Mouse (Mus musculus) left cerebral cortex, postnatal 10 days (tissue): ENCODE data around the gene Gm10309. TPM values are rescaled to one million over a fixed set of nuclear protein-coding genes. Genes with fewer than 3 reads are reported as not detected.
A peak's percentile ranks its signal among the peaks of the same experiment; 100 is the strongest.
"Not testable (repeated sequence)": the region's sequence is repeated elsewhere in the genome, so short reads cannot be mapped to it uniquely, and the experiment has no call there.

Experiments
- DNase-seq, 2 experiments: peaks; one replicate each; pipeline ENCODE4 v3.0.0; 2021 to 2022; ENCODE audit warnings: low spot score in 2 of 2, mixed read lengths in 1 of 2; ENCODE audit errors: extremely low spot score in 1 of 2
- intact Hi-C: fragments of 180-260 bp; cut with DNase I; formaldehyde crosslinking; loops from one replicate; pipeline ENCODE4 v1.15.1; 2025
- total RNA-seq, 2 experiments: library from RNA; stranded (reverse); gene quantifications; 2 replicates each; pipeline ENCODE4 v1.2.3; 2021

The Gm10309 gene
- total RNA-seq, 2 experiments from 2014 or later: not detected

DNA sequence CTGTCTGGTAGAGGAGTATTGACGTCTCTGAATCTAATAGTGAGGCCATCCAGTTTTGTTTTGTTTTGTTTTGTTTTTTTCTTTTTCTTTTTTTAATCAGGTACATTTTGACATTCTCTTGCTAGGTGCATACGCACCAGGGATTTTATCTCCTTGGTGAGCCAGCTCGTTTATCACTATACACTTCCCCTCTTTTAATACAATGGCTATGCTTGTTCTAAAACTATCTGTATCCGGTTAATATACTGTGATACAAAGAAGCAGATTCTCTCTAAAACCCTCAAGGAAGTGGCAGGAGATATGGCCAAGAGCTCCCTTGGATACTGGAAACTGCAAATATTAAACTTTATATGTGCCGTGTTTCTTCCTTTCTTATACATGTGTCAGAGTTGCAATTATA is 18.4 kb downstream of the Gm10309 start:
- intact Hi-C loops: loop anchor here (10.0 kb wide), 1 partner anchor 758 kb away; no protein-coding TSS in a partner anchor
- DNase-seq: no peak

DNA sequence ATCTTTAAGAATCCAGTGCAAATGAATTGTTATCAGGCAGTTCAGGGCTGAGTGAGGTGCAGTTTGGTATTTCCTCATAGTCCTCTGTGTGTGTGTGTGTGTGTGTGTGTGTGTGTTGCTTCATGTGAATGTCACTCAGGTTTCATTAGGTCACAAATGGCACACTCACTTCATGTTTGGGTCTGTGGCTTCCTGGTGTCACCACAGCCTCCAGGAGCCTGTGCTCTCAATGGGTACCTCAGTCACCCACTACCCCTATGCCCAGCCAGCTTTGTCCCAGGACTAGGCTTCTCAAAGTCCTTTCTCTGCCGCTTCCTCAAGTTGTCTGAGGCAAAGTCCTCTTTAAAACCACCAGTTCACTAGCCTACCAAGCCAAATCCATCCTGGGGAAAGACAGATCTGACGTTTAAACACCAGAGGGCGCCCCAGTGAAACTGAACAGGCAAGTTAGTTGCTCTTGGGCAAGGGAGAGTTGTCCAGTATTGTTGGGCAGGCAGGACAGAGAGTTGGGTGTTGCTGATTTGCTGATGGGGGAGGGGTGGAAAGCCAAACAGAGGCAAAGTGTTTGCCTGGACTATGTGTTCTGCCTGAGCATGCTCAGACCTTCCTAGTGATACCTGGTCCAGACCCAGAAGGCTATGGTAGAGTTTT is 20.8 kb downstream of the Gm10309 start:
- peak; percentile 66 to 85 for DNase-seq
- intact Hi-C loops: loop anchor here (10.0 kb wide), 1 partner anchor 761 kb away; no protein-coding TSS in a partner anchor

DNA sequence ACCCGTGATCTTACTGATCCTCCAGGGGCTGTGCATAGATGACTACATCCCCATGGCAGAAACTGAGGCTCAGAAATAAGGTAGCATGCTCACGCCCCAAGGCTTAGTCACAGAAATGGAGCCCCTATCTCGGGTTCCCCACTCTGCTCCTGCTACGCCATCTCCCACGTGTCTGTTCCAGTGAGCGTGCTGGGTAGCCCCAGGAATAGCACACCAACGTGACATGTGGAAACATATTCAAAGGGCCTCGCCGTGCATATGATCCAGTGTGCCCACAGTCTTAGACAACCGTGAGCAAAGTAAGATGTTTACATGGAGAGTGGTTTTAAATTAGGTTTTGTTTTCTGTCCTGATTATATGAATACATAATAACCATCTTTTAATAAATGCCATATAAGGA is 22.4 kb downstream of the Gm10309 start:
- no peak for DNase-seq
- intact Hi-C loops: loop anchor here (10.0 kb wide), 1 partner anchor 762 kb away; no protein-coding TSS in a partner anchor

GRCm38 (mm10) chr17:86479406-86479805 is 25.6 kb downstream of the Gm10309 start:
- DNase-seq: no peak
- intact Hi-C loops: no loop called here

- DNase-seq, intact Hi-C loops: not testable (repeated sequence)
Observed at GRCm38 (mm10) chr17:86477401-86477800, 27.6 kb downstream of the Gm10309 start.

GRCm38 (mm10) chr17:86476674-86477073 is 28.4 kb downstream of the Gm10309 start:
- DNase-seq: no peak
- intact Hi-C loops: no loop called here

DNA sequence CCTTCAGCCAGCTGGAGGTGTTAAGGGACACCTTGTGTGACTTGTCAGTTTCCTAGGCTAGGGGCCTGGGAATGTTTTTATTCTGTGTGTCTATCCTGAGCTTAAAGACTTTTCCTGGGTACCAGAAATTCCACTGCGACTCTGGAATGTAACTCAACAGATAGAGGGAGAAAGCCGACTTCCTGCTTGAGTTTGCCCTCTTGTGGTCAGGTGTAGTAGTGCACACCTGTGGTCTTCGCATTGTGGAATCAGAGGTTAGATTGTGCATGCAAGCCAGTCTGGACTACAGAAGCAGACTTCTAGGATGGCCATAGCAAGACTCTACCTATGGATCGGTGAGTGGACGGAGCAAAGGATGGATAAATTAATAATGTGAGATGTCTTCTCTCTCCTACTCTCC is 33.3 kb downstream of the Gm10309 start:
- no peak for DNase-seq
- intact Hi-C loops: no loop called here

- DNase-seq: no peak
- intact Hi-C loops: no loop called here
Observed at GRCm38 (mm10) chr17:86470160-86470559, 34.9 kb downstream of the Gm10309 start.

DNA sequence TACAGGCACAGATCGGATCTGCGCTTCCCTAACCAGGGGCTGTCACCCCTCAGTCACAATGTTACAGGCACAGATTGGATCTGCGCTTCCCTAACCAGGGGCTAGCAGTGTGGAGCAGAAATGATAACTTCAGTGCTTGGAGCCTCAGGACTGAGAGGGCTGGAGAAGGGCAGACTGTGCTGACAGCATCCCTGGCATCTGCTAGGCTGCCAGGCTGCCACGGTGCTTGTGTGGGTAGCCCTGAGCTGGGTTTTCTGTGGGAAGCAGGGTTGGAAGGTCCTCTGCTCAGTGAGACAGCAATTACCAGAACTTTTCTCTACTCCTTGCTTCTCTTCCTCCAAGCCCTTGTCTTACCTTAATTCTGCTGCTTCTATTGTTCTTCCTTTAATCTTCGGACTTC is 37.1 kb downstream of the Gm10309 start:
- no peak for DNase-seq
- intact Hi-C loops: no loop called here

GRCm38 (mm10) chr17:86467291-86467898 is 37.6 kb downstream of the Gm10309 start:
- intact Hi-C loops: no loop called here
- DNase-seq: no peak

- intact Hi-C loops: no loop called here
- DNase-seq: no peak
Observed at GRCm38 (mm10) chr17:86466871-86467270, 38.2 kb downstream of the Gm10309 start.

DNA sequence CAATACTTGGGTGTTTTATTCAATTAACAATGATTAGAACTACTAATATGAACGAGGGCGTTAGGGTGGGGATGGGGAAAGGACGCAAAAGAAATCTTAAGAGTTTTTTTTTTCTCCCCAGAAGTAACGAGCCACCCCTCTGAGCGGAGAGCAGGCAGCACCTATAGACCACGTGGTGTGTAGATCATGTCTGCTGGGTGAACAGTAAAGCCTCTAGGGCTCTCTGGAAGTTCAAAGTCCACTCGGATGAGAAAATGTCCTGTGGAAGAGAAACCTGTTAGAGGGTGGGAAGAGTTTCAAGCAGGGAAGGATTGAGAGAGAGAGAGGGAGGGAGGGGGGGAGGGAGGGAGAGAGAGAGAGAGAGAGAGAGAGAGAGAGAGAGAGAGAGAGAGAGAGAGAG is 38.6 kb downstream of the Gm10309 start:
- intact Hi-C loops: no loop called here
- no peak for DNase-seq

- intact Hi-C loops: no loop called here
- DNase-seq: no peak
Observed at GRCm38 (mm10) chr17:86465865-86466264, 39.2 kb downstream of the Gm10309 start.

- intact Hi-C loops: no loop called here
- no peak for DNase-seq
Observed at GRCm38 (mm10) chr17:86464689-86465363, 40.2 kb downstream of the Gm10309 start.

GRCm38 (mm10) chr17:86464197-86464596 is 40.8 kb downstream of the Gm10309 start:
- DNase-seq: no peak
- intact Hi-C loops: no loop called here

DNA sequence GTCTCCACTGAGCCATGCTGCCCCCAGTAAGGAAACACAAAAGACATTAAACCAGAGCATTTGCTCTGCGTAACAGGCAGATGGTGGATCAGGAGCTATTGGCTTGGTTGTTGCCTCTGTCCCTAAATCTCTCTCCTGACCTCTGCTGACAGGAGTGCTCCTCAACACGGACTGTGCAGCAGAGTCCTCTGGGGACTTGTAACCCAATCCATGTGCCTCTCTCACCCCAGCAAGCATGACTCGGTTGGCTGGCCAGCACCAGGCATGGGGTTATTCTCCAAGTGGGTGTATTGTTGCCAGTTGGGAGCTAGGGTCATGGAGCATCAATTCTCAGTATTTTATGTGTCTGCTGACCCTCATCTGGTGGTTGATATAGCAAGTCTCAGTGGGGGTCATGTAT is 41.7 kb downstream of the Gm10309 start:
- DNase-seq: no peak
- intact Hi-C loops: no loop called here

DNA sequence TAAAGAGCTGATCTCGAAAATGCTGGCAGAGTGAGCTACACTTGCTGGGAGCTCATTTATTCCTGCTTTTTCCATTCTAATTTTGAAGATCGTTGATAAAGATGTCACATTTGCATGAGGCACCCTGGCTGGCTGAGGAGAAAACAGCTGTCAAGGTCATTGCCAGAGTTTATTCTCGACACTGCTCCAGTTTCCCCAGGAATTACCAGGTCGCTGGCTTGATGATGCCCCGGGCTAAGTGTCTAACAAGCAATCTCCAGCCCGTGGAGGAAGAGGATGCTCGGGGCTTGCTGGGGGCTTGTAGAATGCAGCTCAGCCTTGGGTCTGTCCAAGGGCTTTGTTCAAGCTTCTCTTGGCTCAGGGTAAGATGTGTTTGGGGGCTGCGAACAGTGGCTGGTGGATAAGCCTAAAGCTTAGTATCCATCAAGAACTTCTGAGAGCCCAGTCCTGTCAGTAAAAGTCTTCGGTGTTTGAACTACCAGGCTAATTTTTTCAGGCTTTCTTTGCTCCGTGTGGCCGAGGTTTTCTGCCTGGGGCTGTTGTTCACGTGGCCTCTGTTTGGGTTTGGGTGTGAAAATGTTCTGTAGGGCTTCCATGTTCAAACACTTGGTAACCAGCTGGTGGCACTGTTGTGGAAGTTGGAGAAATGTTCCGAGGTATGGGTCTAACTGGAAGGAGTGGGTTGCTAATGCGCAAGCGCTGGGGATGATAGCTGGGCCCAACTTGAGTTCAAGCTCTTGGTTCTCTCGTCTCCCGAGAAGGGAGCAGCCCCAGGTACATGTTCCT is 44.2 kb downstream of the Gm10309 start:
- no peak for DNase-seq
- intact Hi-C loops: no loop called here

DNA sequence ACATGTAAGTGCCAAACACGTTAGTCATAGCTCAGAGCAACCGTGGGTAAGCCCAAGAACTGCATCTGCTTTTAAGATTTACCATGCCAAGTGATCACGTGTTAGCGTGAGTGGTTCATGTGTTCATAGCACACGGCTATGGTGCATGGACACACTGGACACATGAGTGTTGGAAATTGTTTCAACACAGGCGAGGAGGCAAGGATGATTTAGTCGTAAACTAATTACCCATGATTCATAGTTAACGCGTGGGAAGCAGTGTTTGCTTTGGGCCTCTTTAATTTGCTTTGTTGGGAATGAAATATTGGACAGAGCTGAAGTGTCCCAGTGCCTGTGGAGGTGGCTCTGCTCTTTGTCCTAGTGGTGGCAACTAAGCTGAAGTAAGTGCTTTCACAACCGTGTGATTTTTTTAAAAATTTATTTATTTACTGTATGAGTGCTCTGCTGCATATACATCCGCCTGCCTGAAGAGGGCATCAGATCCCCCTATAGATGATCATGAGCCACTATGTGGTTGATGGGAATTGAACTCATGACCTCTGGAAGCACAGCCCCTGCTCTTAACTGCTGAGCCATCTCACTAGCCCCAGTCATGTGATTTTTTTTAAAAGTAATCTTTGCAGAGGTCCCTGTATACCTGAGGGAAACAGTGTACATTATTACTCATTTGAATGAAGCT is 46.6 kb downstream of the Gm10309 start:
- DNase-seq: no peak
- intact Hi-C loops: no loop called here

DNA sequence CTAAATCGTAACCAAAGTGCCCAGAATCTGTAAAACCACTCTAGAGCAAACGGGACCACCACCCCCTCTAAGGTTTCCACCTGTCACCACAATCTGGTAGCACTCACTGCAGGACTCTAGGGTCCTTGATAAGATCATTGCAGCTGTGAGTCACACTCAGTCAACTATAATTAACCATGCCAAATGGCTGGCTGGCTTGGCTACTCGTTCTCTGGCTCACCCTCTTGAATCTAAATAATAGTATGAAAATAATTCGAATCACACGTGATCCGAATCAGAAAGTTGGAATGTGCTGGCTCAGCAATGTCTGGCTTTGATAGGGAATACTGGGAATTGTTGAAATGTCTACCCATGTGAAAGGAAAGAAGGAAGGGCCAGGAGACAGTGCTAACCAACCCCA is 48.5 kb downstream of the Gm10309 start:
- intact Hi-C loops: no loop called here
- no peak for DNase-seq
